Mouse (Mus musculus) forebrain, embryonic 12.5 days (tissue): Measurements from ENCODE around the gene Vps52. TPM values are rescaled to one million over a fixed set of nuclear protein-coding genes. Genes with fewer than 3 reads are reported as not detected.

Experiments
- ATAC-seq: fragments of 200-750 bp; cut with Nextera tagmentation; 2 replicates; pipeline ENCODE4 v1.8.0; 2017; ENCODE audit warnings: moderate TSS enrichment; ENCODE audit not compliant: low FRiP score
- H3K27ac ChIP-seq: fragments of 300-500 bp; sonication (generic); 2 replicates; pipeline ENCODE4 v1.5.1; 2016; ENCODE audit warnings: mild to moderate bottlenecking
- H3K27me3 ChIP-seq: fragments of 300-500 bp; sonication (generic); 2 replicates; pipeline ENCODE4 v1.6.1; 2016; ENCODE audit warnings: mild to moderate bottlenecking
- H3K36me3 ChIP-seq: fragments of 300-500 bp; sonication (generic); replicated peaks from 2 replicates; pipeline ENCODE4 v1.6.1; 2016; ENCODE audit warnings: mild to moderate bottlenecking
- H3K4me1 ChIP-seq: fragments of 300-500 bp; sonication (generic); 2 replicates; pipeline ENCODE4 v1.6.1; 2016
- H3K4me2 ChIP-seq: fragments of 300-500 bp; sonication (generic); 2 replicates; pipeline ENCODE4 v1.6.1; 2016; ENCODE audit warnings: mild to moderate bottlenecking, moderate library complexity
- H3K4me3 ChIP-seq: fragments of 300-500 bp; sonication (generic); replicated peaks from 2 replicates; pipeline ENCODE4 v1.5.1; 2016; ENCODE audit warnings: mild to moderate bottlenecking
- H3K9ac ChIP-seq: fragments of 300-500 bp; sonication (generic); 2 replicates; pipeline ENCODE4 v1.6.1; 2016; ENCODE audit warnings: mild to moderate bottlenecking
- H3K9me3 ChIP-seq: fragments of 300-500 bp; sonication (generic); 2 replicates; pipeline ENCODE4 v1.6.1; 2016
- WGBS: fragments of 180-500 bp; shearing (Covaris S2); methylation state at CpG from one replicate; pipeline ENCODE4 v1.1.7; 2016; 5-methylcytosine and 5-hydroxymethylcytosine counted together
- polyA plus RNA-seq: library from polyadenylated mRNA; unstranded; fragments of >200 nt; fragmentation: Nextera tagmentation; extraction: Ambion mirVana; gene quantifications from 2 replicates; pipeline ENCODE4 v1.2.1, GENCODE M21; 2016

Gene Vps52
- polyA plus RNA-seq, 1 experiment from 2014 or later = 58.4 TPM

DNA sequence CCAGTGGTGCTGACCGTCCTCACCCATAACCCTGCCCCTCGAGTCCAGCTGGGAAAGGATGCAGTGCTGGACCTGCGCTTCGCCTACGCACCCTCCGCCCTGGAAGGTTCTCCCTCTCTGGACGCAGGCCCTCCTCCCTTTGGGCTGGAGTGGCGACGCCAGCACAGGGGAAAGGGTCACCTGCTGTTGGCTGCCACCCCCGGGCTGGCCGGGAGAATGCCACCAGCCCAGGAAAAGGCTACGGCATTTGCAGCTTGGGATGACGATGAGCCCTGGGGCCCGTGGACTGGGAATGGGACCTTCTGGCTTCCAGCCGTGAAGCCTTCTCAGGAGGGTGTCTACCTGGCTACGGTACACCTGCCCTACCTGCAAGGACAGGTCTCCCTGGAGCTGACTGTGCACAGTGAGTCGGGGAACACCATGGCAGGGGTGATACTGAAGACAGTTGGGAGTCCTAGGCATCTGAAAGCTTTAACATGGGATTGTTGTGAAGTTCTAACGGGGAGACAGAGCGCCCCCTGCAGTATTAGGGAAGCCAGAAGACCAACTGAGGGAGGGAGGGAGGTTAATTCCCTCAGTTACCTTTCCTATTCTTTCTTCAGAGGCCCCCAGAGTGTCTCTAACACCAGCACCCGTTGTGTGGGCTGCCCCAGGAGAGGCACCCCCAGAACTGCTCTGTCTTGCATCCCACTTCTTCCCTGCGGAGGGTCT, 30.1 kb upstream of the Vps52 start:
- Histone ChIP-seq H3K4me1 (peaks cover 15% of the 10 kb centered on the region), H3K36me3 (peaks cover 23% of the 10 kb centered on the region), H3K4me3 (no peak overlapping the region), H3K9ac (no peak overlapping the region), H3K4me2 (no peak overlapping the region), H3K9me3 (no peaks in the 10 kb centered on the region), H3K27ac (no peak overlapping the region), H3K27me3 (no peaks in the 10 kb centered on the region)
- 79% methylated on average over 21 of the region's 21 CpGs for WGBS
- ATAC-seq = no peak

DNA sequence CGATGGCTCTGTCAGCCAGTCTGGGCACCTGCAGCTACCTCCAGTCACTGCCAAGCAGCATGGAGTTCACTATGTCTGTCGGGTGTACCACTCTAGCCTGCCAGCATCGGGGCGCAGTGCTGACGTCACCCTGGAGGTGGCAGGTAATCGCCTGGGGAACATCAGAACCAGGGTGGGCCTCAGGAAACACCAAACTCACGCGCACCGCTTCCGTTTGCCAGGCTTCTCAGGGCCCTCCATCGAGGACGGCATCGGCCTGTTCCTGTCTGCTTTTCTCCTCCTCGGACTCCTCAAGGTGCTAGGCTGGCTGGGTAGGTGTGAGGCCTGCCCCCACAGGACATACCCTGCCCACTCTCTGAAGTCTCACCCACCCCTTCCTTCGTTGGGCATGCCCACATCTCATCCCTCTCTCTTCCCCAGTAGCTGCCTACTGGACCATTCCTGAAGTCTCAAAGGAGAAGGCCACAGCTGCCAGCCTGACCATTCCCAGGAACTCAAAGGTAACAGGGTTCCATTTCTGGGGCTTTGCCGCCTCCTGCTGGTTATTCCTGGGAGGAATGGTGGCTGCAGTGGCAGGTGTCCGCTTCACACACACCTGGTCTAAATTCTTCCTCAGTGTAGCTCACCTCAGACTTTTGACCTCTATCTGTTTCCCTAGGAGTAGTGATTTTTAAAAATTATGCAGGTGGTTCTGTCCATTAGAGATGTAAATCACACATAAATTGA, 29.2 kb upstream of the Vps52 start:
- no peaks in the 10 kb centered on the region for H3K27me3 ChIP-seq
- ATAC-seq = no peak
- H3K4me1 ChIP-seq = peaks cover 23% of the 10 kb centered on the region
- no peak overlapping the region for H3K9ac ChIP-seq
- no peak overlapping the region for H3K27ac ChIP-seq
- H3K9me3 ChIP-seq = no peaks in the 10 kb centered on the region
- no peak overlapping the region for H3K4me3 ChIP-seq
- H3K36me3 ChIP-seq = peaks cover 23% of the 10 kb centered on the region
- no peak overlapping the region for H3K4me2 ChIP-seq
- WGBS = 78% methylated on average over 17 of the region's 17 CpGs

GRCm38 (mm10) chr17:33928251-33928947, 27.2 kb upstream of the Vps52 start:
- H3K9ac ChIP-seq = peak overlapping the region; percentile 94
- WGBS = 64% methylated on average over 21 of the region's 21 CpGs
- no peaks in the 10 kb centered on the region for H3K9me3 ChIP-seq
- peaks cover 37% of the 10 kb centered on the region for H3K36me3 ChIP-seq
- ATAC-seq = no peak
- H3K4me3 ChIP-seq = peak overlapping the region; percentile 84
- no peak overlapping the region for H3K27ac ChIP-seq
- no peaks in the 10 kb centered on the region for H3K27me3 ChIP-seq
- peak overlapping the region; percentile 100 for H3K4me2 ChIP-seq
- peaks cover 25% of the 10 kb centered on the region for H3K4me1 ChIP-seq

DNA sequence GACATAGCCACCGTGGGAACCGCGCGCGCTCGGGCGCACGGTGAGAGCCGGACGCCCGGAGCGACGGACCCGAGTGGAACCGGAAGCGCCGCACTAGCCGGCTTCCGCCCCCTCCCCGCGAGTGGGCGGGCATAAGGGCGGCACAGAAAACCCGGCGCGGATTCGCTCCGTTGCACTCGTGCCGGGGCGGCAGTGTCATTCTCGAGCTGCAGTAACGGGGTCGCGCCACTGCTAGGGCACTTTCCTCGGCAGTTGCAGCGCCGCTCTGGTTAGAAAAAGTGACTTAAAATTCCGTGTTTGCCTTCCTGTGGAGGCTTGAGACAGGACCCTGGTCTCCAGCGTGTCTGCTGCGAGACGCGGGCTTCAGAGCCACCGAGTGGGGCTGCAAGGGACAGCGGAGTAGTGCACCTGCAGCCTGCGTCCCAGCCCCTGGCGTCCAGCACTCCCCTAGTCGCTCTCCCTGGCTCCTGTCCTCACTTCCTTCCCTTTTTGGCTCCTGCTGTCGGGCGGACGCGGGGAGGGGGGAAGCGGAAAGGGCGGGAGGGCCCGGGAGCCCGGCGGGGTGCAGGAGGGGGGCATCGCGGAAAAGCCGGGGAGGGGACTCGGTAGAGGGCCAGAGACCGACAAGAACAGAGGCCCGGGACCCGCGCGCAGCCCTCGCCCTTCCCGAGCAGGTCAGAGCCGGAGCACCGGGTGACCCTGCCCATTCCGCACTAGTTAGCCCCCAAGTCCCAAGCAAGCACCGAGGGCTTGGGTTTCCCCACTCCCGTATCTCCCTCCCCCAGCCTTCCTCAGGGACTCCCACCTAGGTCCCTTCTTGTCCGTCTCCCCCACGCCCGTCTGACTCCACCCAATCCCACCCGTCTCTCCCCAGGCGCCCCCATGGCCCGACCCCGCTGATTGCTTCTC, 26.0 kb upstream of the Vps52 start, which contains the start of gene Rgl2:
Gene Rgl2, plus strand, starts transcription at position 173 of the 909 bp plus-strand sequence.
- Histone ChIP-seq H3K27ac (peak within 1 kb of the TSS; percentile 97), H3K4me3 (peak within 1 kb of the TSS; percentile 84), H3K27me3 (no peaks in the 10 kb centered on the region), H3K4me2 (peak within 1 kb of the TSS; percentile 100), H3K9ac (peak within 1 kb of the TSS; percentile 94), H3K9me3 (no peaks in the 10 kb centered on the region), H3K36me3 (peaks cover 50% of the 10 kb centered on the region), H3K4me1 (peaks cover 25% of the 10 kb centered on the region)
- peak; percentile 88 for ATAC-seq
- under 1% methylated on average over 66 of the region's 80 CpGs for WGBS

GRCm38 (mm10) chr17:33930280-33931158, 25.1 kb upstream of the Vps52 start:
- Histone ChIP-seq H3K27ac (peak overlapping the region; percentile 97), H3K36me3 (peaks cover 52% of the 10 kb centered on the region), H3K9me3 (no peaks in the 10 kb centered on the region), H3K4me3 (peak overlapping the region; percentile 84), H3K9ac (peak overlapping the region; percentile 94), H3K4me1 (peaks cover 25% of the 10 kb centered on the region), H3K4me2 (peak overlapping the region; percentile 100), H3K27me3 (no peaks in the 10 kb centered on the region)
- ATAC-seq = 0 out of 2 replicates have a peak, but pooled peaks have one; percentile 1
- under 1% methylated on average over 45 of the region's 45 CpGs for WGBS

GRCm38 (mm10) chr17:33931159-33931866, 24.3 kb upstream of the Vps52 start:
- no peak for ATAC-seq
- peaks cover 25% of the 10 kb centered on the region for H3K4me1 ChIP-seq
- H3K27ac ChIP-seq = no peak overlapping the region
- H3K9me3 ChIP-seq = no peaks in the 10 kb centered on the region
- 41% methylated on average over 18 of the region's 18 CpGs for WGBS
- peak overlapping the region; percentile 84 for H3K4me3 ChIP-seq
- peak overlapping the region; percentile 100 for H3K4me2 ChIP-seq
- no peaks in the 10 kb centered on the region for H3K27me3 ChIP-seq
- H3K36me3 ChIP-seq = peaks cover 52% of the 10 kb centered on the region
- peak overlapping the region; percentile 94 for H3K9ac ChIP-seq

- Histone ChIP-seq H3K4me1 (peaks cover 25% of the 10 kb centered on the region), H3K27ac (no peak overlapping the region), H3K4me2 (no peak overlapping the region), H3K36me3 (peaks cover 51% of the 10 kb centered on the region), H3K9me3 (no peaks in the 10 kb centered on the region), H3K27me3 (no peaks in the 10 kb centered on the region), H3K9ac (no peak overlapping the region), H3K4me3 (no peak overlapping the region)
- ATAC-seq = no peak
- 93% methylated on average over 11 of the region's 11 CpGs for WGBS
These were observed 23.7 kb upstream of the Vps52 start for GRCm38 (mm10) chr17:33931947-33932346.

DNA sequence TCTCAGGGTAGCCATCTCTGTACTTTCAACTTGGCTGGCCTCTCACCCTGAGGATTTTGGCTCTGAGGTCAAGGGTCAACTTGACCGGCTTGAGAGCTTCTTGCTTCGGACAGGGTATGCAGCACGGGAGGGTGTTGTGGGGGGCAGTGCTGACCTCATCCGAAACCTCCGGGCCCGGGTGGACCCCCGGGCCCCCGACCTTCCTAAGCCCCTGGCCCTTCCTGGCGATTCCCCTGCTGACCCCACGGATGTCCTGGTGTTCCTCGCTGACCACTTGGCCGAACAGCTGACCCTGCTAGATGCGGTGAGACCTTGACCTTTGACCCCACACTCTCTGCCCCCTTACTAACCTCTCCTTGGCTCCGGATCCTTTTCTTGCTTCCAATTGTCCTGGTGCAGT, 23.2 kb upstream of the Vps52 start:
- Histone ChIP-seq H3K4me3 (no peak overlapping the region), H3K27me3 (no peaks in the 10 kb centered on the region), H3K9ac (no peak overlapping the region), H3K4me2 (no peak overlapping the region), H3K36me3 (peaks cover 54% of the 10 kb centered on the region), H3K9me3 (no peaks in the 10 kb centered on the region), H3K4me1 (peaks cover 25% of the 10 kb centered on the region), H3K27ac (no peak overlapping the region)
- no peak for ATAC-seq
- 89% methylated on average over 14 of the region's 14 CpGs for WGBS

- H3K9ac ChIP-seq = no peak overlapping the region
- H3K27ac ChIP-seq = no peak overlapping the region
- H3K27me3 ChIP-seq = no peaks in the 10 kb centered on the region
- H3K4me2 ChIP-seq = no peak overlapping the region
- no peaks in the 10 kb centered on the region for H3K9me3 ChIP-seq
- peaks cover 56% of the 10 kb centered on the region for H3K36me3 ChIP-seq
- 93% methylated on average over 15 of the region's 15 CpGs for WGBS
- no peak overlapping the region for H3K4me3 ChIP-seq
- no peak for ATAC-seq
- peaks cover 22% of the 10 kb centered on the region for H3K4me1 ChIP-seq
These were observed 22.6 kb upstream of the Vps52 start for GRCm38 (mm10) chr17:33932970-33933369.

DNA sequence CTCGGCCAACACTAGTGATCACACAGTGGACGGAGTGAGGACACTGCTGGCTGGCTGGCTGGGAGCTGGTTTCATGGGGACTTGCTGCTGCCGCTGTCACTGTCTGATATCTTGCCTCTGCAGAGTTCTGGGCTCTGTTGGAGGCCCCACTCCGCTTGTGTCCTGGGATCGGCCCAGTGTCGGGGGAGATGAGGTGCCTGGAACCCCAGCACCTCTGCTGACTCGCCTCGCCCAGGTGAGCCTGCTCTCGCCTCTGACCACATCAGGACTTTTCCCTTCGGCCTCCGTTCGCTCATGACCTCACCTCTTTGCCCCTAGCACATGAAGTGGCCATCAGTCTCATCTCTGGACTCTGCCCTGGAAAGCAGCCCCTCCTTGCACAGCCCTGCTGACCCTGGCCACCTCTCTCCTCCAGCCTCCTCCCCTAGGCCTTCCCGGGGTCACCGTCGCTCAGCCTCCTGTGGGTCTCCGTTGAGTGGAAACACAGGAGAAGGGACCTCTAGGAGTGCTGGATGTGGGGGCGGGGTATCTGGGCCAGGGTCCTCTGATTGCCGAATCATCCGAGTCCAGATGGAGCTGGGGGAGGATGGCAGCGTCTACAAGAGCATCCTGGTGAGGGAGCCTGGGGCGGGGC, 20.1 kb upstream of the Vps52 start:
- H3K27ac ChIP-seq = no peak overlapping the region

More for the DNA sequence above, 20.1 kb upstream of the Vps52 start:
- Histone ChIP-seq H3K27me3 (no peaks in the 10 kb centered on the region), H3K36me3 (peaks cover 63% of the 10 kb centered on the region), H3K9ac (no peak overlapping the region), H3K4me2 (no peak overlapping the region), H3K9me3 (no peaks in the 10 kb centered on the region), H3K4me1 (peaks cover 22% of the 10 kb centered on the region), H3K4me3 (no peak overlapping the region)
- ATAC-seq = no peak
- WGBS = 89% methylated on average over 21 of the region's 21 CpGs
